In genomic region chr7:46556358-46557118, GRCm38 (mm10) we compare ENCODE assay signal across 12 mouse cellular contexts.
DNase-seq lines count a peak whose midpoint lies in the region; ATAC-seq and TF ChIP-seq lines count a peak whose summit lies in the region.
"Had no signal": no experiment of that assay in that cellular context is flagged by ENCODE, and none has a peak within 500 bp of the region (broad histone marks: within the 10 kb centered on the region; RNA-seq: fewer than 3 reads in every experiment).

No protein-coding gene starts in this region.

- WGBS in embryonic facial prominence, embryonic 10.5 days = 58% methylated on average over 13 of the region's 13 CpGs
- 19% methylated on average over 13 of the region's 13 CpGs for WGBS in forebrain, embryonic 12.5 days
- 29% methylated on average over 13 of the region's 13 CpGs for WGBS in hindbrain, embryonic 15.5 days
- WGBS in neural tube, embryonic 12.5 days = 42% methylated on average over 13 of the region's 13 CpGs
- 86% methylated on average over 13 of the region's 13 CpGs for WGBS in intestine, postnatal 0 days

- H3K36me3 ChIP-seq in embryonic facial prominence, embryonic 10.5 days (replicated peaks) = no peaks in the 10 kb centered on the region
- H3K36me3 ChIP-seq in forebrain, embryonic 12.5 days (replicated peaks) = no peaks in the 10 kb centered on the region
- no peaks in the 10 kb centered on the region for H3K36me3 ChIP-seq in hindbrain, embryonic 15.5 days
- H3K36me3 ChIP-seq in neural tube, embryonic 12.5 days = no peaks in the 10 kb centered on the region
- H3K36me3 ChIP-seq in intestine, postnatal 0 days (ENCODE audit: control insufficient read depth, insufficient read depth) = no peaks in the 10 kb centered on the region

- H3K4me3 ChIP-seq in embryonic facial prominence, embryonic 10.5 days = no peak overlapping the region
- no peak overlapping the region for H3K4me3 ChIP-seq in forebrain, embryonic 12.5 days (replicated peaks)
- H3K4me3 ChIP-seq in hindbrain, embryonic 15.5 days = no peak overlapping the region
- H3K4me3 ChIP-seq in neural tube, embryonic 12.5 days = no peak overlapping the region
- H3K4me3 ChIP-seq in intestine, postnatal 0 days (ENCODE audit: low read depth, low read length) = no peak overlapping the region
- H3K4me3 ChIP-seq: erythroblast, embryonic 14.5 days had no signal

- peak; percentile 94 for ATAC-seq in forebrain, embryonic 12.5 days (ENCODE audit: low FRiP score)
- peak; percentile 79 for ATAC-seq in hindbrain, embryonic 15.5 days (ENCODE audit: low FRiP score, low read depth)
- peak; percentile 80 for ATAC-seq in neural tube, embryonic 12.5 days (ENCODE audit: low FRiP score, low read depth)
- ATAC-seq in intestine, postnatal 0 days = no peak
- ATAC-seq: lung, postnatal 0 days had no signal

- H3K27ac ChIP-seq in embryonic facial prominence, embryonic 10.5 days (replicated peaks) = peak overlapping the region; percentile 21
- H3K27ac ChIP-seq in forebrain, embryonic 12.5 days = peak overlapping the region; percentile 80
- H3K27ac ChIP-seq in hindbrain, embryonic 15.5 days (replicated peaks) = peak overlapping the region; percentile 65
- no peak overlapping the region for H3K27ac ChIP-seq in neural tube, embryonic 12.5 days
- no peak overlapping the region for H3K27ac ChIP-seq in intestine, postnatal 0 days (ENCODE audit: low read depth, low read length)
- H3K27ac ChIP-seq: stomach, postnatal 0 days had no signal

- H3K9me3 ChIP-seq in embryonic facial prominence, embryonic 10.5 days = no peaks in the 10 kb centered on the region
- H3K9me3 ChIP-seq in forebrain, embryonic 12.5 days = no peaks in the 10 kb centered on the region
- H3K9me3 ChIP-seq in hindbrain, embryonic 15.5 days = no peaks in the 10 kb centered on the region
- H3K9me3 ChIP-seq in neural tube, embryonic 12.5 days = no peaks in the 10 kb centered on the region
- H3K9me3 ChIP-seq in intestine, postnatal 0 days (ENCODE audit: control insufficient read depth) = no peaks in the 10 kb centered on the region

- DNase-seq in embryonic facial prominence, embryonic 10.5 days (ENCODE audit: low spot score) = peak; percentile 33
- no peak for DNase-seq in heart, adult 11 months
- no peak for DNase-seq in spleen, postnatal 10 days (ENCODE audit: low spot score in 2 of 2)

- no peak overlapping the region for H3K9ac ChIP-seq in forebrain, embryonic 12.5 days
- H3K9ac ChIP-seq in hindbrain, embryonic 15.5 days = no peak overlapping the region
- H3K9ac ChIP-seq in neural tube, embryonic 12.5 days = no peak overlapping the region
- no peak overlapping the region for H3K9ac ChIP-seq in intestine, postnatal 0 days (ENCODE audit: low read depth, low read length)

- H3K27me3 ChIP-seq in embryonic facial prominence, embryonic 10.5 days (replicated peaks; ENCODE audit: low read depth, poor library complexity, severe bottlenecking) = no peaks in the 10 kb centered on the region
- H3K27me3 ChIP-seq in forebrain, embryonic 12.5 days = no peaks in the 10 kb centered on the region
- H3K27me3 ChIP-seq in hindbrain, embryonic 15.5 days = no peaks in the 10 kb centered on the region
- no peaks in the 10 kb centered on the region for H3K27me3 ChIP-seq in neural tube, embryonic 12.5 days (replicated peaks)
- H3K27me3 ChIP-seq in intestine, postnatal 0 days (replicated peaks; ENCODE audit: control insufficient read depth, insufficient read depth, low read length) = no peaks in the 10 kb centered on the region
- H3K27me3 ChIP-seq: CH12.LX had no signal

- H3K4me1 ChIP-seq in embryonic facial prominence, embryonic 10.5 days = peaks cover 32% of the 10 kb centered on the region
- peaks cover 41% of the 10 kb centered on the region for H3K4me1 ChIP-seq in forebrain, embryonic 12.5 days
- H3K4me1 ChIP-seq in hindbrain, embryonic 15.5 days (replicated peaks) = peaks cover 55% of the 10 kb centered on the region
- H3K4me1 ChIP-seq in neural tube, embryonic 12.5 days = peaks cover 23% of the 10 kb centered on the region
- H3K4me1 ChIP-seq in intestine, postnatal 0 days (replicated peaks; ENCODE audit: control insufficient read depth, insufficient read depth, low read length) = no peaks in the 10 kb centered on the region

- TF ChIP-seq CTCF in intestine, postnatal 0 days (IDR thresholded peaks at IDR 0.05; ENCODE audit: low read depth) = no peak

- H3K4me2 ChIP-seq in forebrain, embryonic 12.5 days = peak overlapping the region; percentile 8; the same call in 1 of the 2 replicates
- no peak overlapping the region for H3K4me2 ChIP-seq in hindbrain, embryonic 15.5 days
- H3K4me2 ChIP-seq in neural tube, embryonic 12.5 days (replicated peaks) = no peak overlapping the region
- no peak overlapping the region for H3K4me2 ChIP-seq in intestine, postnatal 0 days (replicated peaks; ENCODE audit: low read depth)
- H3K4me2 ChIP-seq: liver, embryonic 11.5 days had no signal

Comparison
In these comparisons a context has a peak if more than half of its experiments do, and no peak if none do; other contexts are left out.
1. H3K27ac ChIP-seq: peak in embryonic facial prominence, embryonic 10.5 days (single experiment), forebrain, embryonic 12.5 days (single experiment) and hindbrain, embryonic 15.5 days (single experiment); none in neural tube, embryonic 12.5 days (single experiment) and intestine, postnatal 0 days (single experiment).